Mouse (Mus musculus) neural tube, embryonic 11.5 days (tissue): ENCODE measurements around the gene Apof. TPM values are rescaled to one million over a fixed set of nuclear protein-coding genes. Genes with fewer than 3 reads are reported as not detected.

Experiments used
- ATAC-seq: fragments of 200-750 bp; cut with Nextera tagmentation; 2 replicates; pipeline ENCODE4 v1.8.0; 2017; ENCODE audit warnings: moderate number of reproducible peaks, mild to moderate bottlenecking, moderate TSS enrichment, moderate library complexity; ENCODE audit not compliant: insufficient read depth, low FRiP score, low TSS enrichment
- DNase-seq: peaks from one replicate; pipeline ENCODE4 v3.0.0-alpha.2; 2015; ENCODE audit warnings: low spot score
- H3K27ac ChIP-seq: fragments of 300-500 bp; sonication (generic); 2 replicates; pipeline ENCODE4 v1.5.1; 2014; ENCODE audit warnings: low read depth, mild to moderate bottlenecking, low read length
- H3K27me3 ChIP-seq: fragments of 300-500 bp; sonication (generic); 2 replicates; pipeline ENCODE4 v1.6.1; 2014; ENCODE audit warnings: mild to moderate bottlenecking, low read length, mixed read lengths; ENCODE audit not compliant: control insufficient read depth, insufficient read depth
- H3K36me3 ChIP-seq: fragments of 300-500 bp; sonication (generic); 2 replicates; pipeline ENCODE4 v1.6.1; 2014; ENCODE audit warnings: mild to moderate bottlenecking, low read length, moderate library complexity, mixed read lengths; ENCODE audit not compliant: control insufficient read depth, insufficient read depth
- H3K4me1 ChIP-seq: fragments of 300-500 bp; sonication (generic); 2 replicates; pipeline ENCODE4 v1.6.1; 2014; ENCODE audit warnings: low read length, mixed read lengths; ENCODE audit not compliant: control insufficient read depth, insufficient read depth
- H3K4me2 ChIP-seq: fragments of 300-500 bp; sonication (generic); 2 replicates; pipeline ENCODE4 v1.6.1; 2014; ENCODE audit warnings: low read depth, mild to moderate bottlenecking, moderate library complexity
- H3K4me3 ChIP-seq: fragments of 300-500 bp; sonication (generic); 2 replicates; pipeline ENCODE4 v1.5.1; 2014; ENCODE audit warnings: low read depth, low read length
- H3K9ac ChIP-seq: fragments of 300-500 bp; sonication (generic); 2 replicates; pipeline ENCODE4 v1.6.1; 2014; ENCODE audit warnings: mild to moderate bottlenecking, low read length
- H3K9me3 ChIP-seq: fragments of 300-500 bp; sonication (generic); 2 replicates; pipeline ENCODE4 v1.6.1; 2016; ENCODE audit warnings: low read length; ENCODE audit not compliant: control insufficient read depth
- WGBS: fragments of 180-500 bp; shearing (Covaris S2); extraction: QIAGEN DNeasy Blood & Tissue Kit; methylation state at CpG from one replicate; pipeline ENCODE4 v1.1.7; 2014; 5-methylcytosine and 5-hydroxymethylcytosine counted together
- polyA plus RNA-seq: library from polyadenylated mRNA; unstranded; fragments of >200 nt; fragmentation: Nextera tagmentation; extraction: Ambion mirVana; gene quantifications from 2 replicates; pipeline ENCODE4 v1.2.1, GENCODE M21; 2014

Gene Apof
- polyA plus RNA-seq, 1 experiment from 2014 or later: not detected

DNA sequence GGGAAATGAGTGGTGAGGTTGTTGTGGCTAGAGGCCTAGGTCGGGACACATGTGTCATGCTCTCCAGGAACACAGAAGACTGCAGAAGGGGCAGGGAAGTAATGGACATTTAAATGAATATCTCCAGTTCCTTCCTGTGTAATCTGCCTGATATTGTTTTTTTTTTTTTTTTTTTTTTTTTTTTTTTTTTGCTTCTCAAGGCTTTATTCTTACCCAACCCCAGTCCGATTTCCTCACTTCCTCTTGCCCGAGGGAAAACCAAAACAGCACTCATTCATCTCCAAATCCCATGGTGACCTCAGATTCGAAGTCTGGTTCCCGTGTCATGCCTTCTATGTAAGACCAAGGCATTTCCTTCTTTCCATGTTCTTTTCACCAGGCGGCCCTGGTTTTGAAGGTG is 29.8 kb downstream of the Apof start:
- H3K27ac ChIP-seq: no peak overlapping the region
- WGBS: 77% methylated on average over 6 of the region's 6 CpGs
- peaks cover 3% of the 10 kb centered on the region for H3K4me1 ChIP-seq
- no peaks in the 10 kb centered on the region for H3K36me3 ChIP-seq
- no peak for DNase-seq
- H3K9me3 ChIP-seq: no peaks in the 10 kb centered on the region
- no peaks in the 10 kb centered on the region for H3K27me3 ChIP-seq
- no peak overlapping the region for H3K4me2 ChIP-seq
- H3K4me3 ChIP-seq: no peak overlapping the region
- ATAC-seq: no peak
- H3K9ac ChIP-seq: no peak overlapping the region

DNA sequence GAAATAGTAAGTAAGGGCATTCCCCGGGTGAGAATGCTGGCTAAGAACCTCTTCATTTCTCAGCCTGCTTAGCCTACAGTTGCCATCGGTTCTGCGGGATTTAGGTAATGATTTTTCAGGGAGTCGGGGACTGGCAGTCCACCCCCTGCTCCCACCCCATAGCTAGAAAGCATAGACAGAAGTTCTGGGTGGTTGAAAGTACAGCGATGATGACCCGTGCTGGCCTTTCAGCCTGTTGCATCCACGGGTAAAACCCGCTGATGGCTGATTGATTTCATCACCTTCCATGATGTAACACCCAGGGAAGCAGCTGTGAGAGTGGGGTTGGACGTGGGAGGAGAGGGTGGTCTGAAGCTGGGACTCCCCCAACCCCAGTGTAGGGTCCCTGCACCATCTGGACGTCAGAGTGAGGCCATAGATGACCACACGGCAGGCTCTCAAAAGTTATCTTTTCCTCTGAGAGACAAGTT is 30.3 kb downstream of the Apof start, which contains the start of gene Il23a:
Gene Il23a, minus strand, starts transcription at position 51 of the 470 bp plus-strand sequence.
- DNase-seq: no peak
- ATAC-seq: no peak
- H3K27me3 ChIP-seq: no peaks in the 10 kb centered on the region
- no peak within 1 kb of the TSS for H3K4me2 ChIP-seq
- no peaks in the 10 kb centered on the region for H3K9me3 ChIP-seq
- peaks cover 3% of the 10 kb centered on the region for H3K4me1 ChIP-seq
- 84% methylated on average over 11 of the region's 11 CpGs for WGBS
- H3K27ac ChIP-seq: no peak within 1 kb of the TSS
- H3K4me3 ChIP-seq: no peak within 1 kb of the TSS
- no peaks in the 10 kb centered on the region for H3K36me3 ChIP-seq
- no peak within 1 kb of the TSS for H3K9ac ChIP-seq

DNA sequence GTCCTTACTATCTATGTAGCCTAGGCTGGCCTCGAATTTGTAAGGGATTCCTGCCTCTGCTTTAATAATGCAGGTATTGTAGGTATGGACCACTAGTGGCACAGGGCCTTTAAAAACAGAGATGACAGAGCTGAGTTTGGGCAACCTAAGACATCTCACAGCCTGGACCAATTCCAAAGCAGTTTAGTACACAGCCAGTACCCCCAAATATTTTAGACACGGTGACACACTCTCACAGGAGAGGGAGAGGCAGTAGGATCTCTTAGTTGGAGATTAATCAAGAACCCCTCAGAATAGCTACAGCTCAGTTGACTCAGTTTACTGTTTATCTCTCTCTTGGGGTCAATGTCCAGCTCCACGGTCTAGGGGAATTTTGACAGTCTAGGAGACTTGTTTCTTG is 33.9 kb downstream of the Apof start:
- Histone ChIP-seq H3K9me3 (no peaks in the 10 kb centered on the region), H3K4me2 (peak overlapping the region; percentile 79), H3K36me3 (no peaks in the 10 kb centered on the region), H3K27ac (peak overlapping the region; percentile 80), H3K4me3 (peak overlapping the region; percentile 55), H3K4me1 (peaks cover 9% of the 10 kb centered on the region), H3K9ac (peak overlapping the region; percentile 95), H3K27me3 (no peaks in the 10 kb centered on the region)
- DNase-seq (no peak), ATAC-seq (no peak)
- 48% methylated on average over 3 of the region's 3 CpGs for WGBS

DNA sequence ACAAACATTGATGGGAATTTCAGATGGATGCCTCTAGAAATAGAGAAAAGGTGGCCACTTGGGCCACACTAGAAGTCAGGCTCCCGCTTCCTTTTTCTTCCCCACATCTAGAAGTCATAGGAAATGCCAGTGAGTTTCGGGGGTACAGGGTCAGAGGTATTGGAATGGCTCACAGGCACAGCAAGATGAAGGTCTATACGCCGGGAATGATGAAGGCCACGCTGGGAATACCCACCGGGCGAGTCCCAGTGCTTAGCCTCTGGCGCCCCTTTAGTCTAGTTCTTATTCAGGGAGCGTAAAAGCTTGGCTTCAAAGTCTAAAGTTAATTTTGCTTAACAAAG is 34.3 kb downstream of the Apof start:
- no peaks in the 10 kb centered on the region for H3K36me3 ChIP-seq
- H3K27me3 ChIP-seq: no peaks in the 10 kb centered on the region
- peak overlapping the region; percentile 55 for H3K4me3 ChIP-seq
- peak overlapping the region; percentile 95 for H3K9ac ChIP-seq
- peak overlapping the region; percentile 80 for H3K27ac ChIP-seq
- 1% methylated on average over 9 of the region's 9 CpGs for WGBS
- H3K4me1 ChIP-seq: peaks cover 9% of the 10 kb centered on the region
- DNase-seq (no peak), ATAC-seq (peak; percentile 32)
- H3K9me3 ChIP-seq: no peaks in the 10 kb centered on the region
- H3K4me2 ChIP-seq: peak overlapping the region; percentile 79

DNA sequence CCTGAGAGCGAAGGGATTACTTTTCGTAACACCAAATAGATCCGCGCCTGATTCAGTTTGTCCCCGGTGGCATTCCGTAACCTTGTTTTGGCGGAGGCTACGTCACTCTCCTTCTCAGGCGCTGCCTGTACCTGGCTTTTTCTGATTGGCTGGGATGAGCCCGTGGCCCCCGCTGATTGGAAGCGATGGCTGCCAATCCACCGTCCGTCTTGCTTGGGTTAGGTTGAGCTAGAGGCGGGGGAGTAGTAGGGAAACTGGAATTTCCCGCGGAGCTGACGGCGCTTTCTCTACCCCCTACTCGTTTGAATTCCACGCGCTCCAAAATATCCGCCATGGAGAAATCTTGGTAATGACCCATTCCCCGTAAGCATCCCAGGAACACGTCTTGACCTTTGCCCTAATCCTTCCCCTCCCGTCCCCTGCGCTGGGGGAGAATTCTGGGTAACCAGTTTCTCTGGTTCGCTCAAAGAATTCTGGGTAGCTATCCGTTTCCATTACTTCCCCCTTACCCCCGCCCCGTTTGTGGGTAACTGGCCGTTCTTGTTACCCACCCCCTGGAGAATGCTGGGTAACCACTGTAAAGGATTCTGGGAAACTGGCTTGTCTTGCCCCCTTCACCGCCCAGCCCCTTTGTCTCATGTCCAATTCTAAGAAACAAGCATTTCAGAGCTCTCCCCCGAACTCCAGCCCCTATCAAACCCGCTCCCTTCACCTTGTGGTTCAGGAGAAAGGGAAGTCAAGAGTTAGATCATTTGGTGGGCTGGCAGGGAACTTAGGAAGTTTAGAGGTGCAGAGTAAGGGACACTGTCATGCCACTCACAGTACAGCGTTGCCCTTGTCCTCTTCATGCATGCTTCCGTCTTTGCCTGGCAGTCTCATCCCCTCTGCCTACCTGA is 34.9 kb downstream of the Apof start, which contains the start of gene Pan2:
Gene Pan2, plus strand, starts transcription at position 210 of the 896 bp plus-strand sequence.
- peak within 1 kb of the TSS; percentile 79 for H3K4me2 ChIP-seq
- WGBS: 3% methylated on average over 37 of the region's 37 CpGs
- H3K4me1 ChIP-seq: peaks cover 9% of the 10 kb centered on the region
- no peaks in the 10 kb centered on the region for H3K27me3 ChIP-seq
- no peaks in the 10 kb centered on the region for H3K9me3 ChIP-seq
- H3K9ac ChIP-seq: peak within 1 kb of the TSS; percentile 95
- peak; percentile 99 for ATAC-seq
- peak within 1 kb of the TSS; percentile 89 for H3K27ac ChIP-seq
- H3K4me3 ChIP-seq: peak within 1 kb of the TSS; percentile 55
- DNase-seq: peak; percentile 100
- no peaks in the 10 kb centered on the region for H3K36me3 ChIP-seq

DNA sequence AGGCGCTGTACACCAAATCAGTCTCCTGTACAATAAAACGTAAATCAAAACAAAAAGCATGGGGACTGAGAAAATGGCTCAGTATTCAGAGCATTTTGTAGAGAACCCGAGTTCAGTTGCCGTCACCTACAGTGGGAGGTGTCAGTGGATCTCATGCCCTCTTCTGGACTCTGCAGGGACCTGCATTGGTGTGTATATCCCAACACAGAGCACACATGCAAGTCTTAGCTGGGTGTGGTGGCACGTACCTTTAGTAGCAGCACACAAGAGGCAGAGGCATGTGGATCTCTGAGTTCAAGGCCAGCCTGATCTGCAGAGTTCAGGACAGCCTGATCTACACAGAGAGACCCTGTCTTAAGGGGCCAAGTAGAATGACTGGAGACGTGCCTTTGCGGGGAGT is 41.2 kb downstream of the Apof start:
- Histone ChIP-seq H3K9me3 (no peaks in the 10 kb centered on the region), H3K4me3 (no peak overlapping the region), H3K4me2 (no peak overlapping the region), H3K9ac (no peak overlapping the region), H3K27me3 (no peaks in the 10 kb centered on the region), H3K36me3 (peaks cover 14% of the 10 kb centered on the region), H3K27ac (no peak overlapping the region), H3K4me1 (no peaks in the 10 kb centered on the region)
- DNase-seq: no peak
- no peak for ATAC-seq
- 88% methylated on average over 7 of the region's 7 CpGs for WGBS

DNA sequence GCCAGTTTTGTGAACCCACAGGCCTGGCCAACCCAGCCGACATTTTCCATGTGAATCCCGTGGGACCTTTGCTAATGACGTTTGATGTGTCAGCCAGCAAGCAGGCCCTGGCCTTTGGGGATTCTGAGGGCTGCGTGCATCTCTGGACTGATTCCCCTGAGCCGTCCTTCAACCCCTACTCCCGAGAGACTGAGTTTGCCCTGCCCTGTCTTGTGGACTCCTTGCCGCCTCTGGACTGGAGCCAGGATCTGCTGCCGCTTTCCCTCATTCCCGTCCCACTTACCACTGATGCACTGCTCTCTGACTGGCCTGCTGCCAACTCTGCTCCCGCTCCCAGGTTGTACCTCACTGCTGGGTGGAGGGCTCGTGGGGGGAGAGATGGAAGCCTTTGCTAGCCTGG is 41.7 kb downstream of the Apof start:
- Histone ChIP-seq H3K9me3 (no peaks in the 10 kb centered on the region), H3K4me1 (no peaks in the 10 kb centered on the region), H3K9ac (no peak overlapping the region), H3K27ac (no peak overlapping the region), H3K27me3 (no peaks in the 10 kb centered on the region), H3K36me3 (peaks cover 17% of the 10 kb centered on the region), H3K4me3 (no peak overlapping the region), H3K4me2 (no peak overlapping the region)
- ATAC-seq (no peak), DNase-seq (no peak)
- 87% methylated on average over 11 of the region's 11 CpGs for WGBS

DNA sequence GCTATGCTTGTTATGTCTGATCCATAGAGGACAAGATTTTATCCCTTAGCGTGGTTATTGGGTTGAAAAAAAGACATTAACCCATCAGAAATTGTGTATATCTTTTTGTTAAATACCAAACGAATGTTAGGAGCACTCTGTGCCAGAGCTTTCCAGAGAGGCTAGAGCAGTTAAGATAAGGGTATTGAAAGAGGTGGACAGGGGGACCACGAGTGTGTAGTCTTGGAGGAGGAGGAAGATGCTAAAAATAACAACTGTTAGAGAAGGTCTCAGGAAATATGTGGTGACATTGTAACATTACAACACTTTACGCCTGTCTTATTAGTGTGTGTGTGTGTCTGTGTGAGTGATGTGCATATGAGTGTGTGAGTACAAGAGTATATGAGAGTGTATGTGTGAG is 42.4 kb downstream of the Apof start:
- H3K9ac ChIP-seq: no peak overlapping the region
- ATAC-seq (no peak), DNase-seq (no peak)
- no peaks in the 10 kb centered on the region for H3K9me3 ChIP-seq
- H3K27me3 ChIP-seq: no peaks in the 10 kb centered on the region
- no peak overlapping the region for H3K4me3 ChIP-seq
- no peak overlapping the region for H3K27ac ChIP-seq
- 87% methylated on average over 4 of the region's 4 CpGs for WGBS
- H3K36me3 ChIP-seq: peaks cover 21% of the 10 kb centered on the region
- H3K4me1 ChIP-seq: no peaks in the 10 kb centered on the region
- H3K4me2 ChIP-seq: no peak overlapping the region

DNA sequence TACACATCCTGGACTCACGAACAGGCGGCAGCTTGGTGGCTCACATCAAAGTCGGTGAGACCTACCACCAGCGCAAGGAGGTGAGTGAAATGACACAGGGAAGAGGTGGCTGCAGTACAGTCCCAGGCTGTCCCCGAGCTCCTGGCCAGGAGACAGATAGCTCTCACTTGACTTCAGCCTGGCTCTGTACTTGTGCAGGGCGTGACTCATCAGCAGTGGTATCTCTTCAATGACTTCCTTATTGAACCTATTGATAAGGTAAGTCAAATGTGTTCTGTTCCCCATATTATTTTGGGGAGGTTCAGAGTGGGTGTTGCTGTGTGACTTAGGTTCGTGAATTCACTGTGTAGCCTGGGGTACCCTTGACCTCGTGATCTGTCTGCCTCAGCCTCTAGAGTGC is 47.1 kb downstream of the Apof start:
- no peak overlapping the region for H3K4me2 ChIP-seq
- peaks cover 21% of the 10 kb centered on the region for H3K36me3 ChIP-seq
- H3K27me3 ChIP-seq: no peaks in the 10 kb centered on the region
- H3K4me1 ChIP-seq: no peaks in the 10 kb centered on the region
- whole genome bisulfite sequencing: 93% methylated on average over 8 of the region's 8 CpGs
- ATAC-seq: no peak
- no peak for DNase-seq
- H3K27ac ChIP-seq: no peak overlapping the region
- H3K9ac ChIP-seq: no peak overlapping the region
- H3K4me3 ChIP-seq: no peak overlapping the region
- no peaks in the 10 kb centered on the region for H3K9me3 ChIP-seq
